ENCODE assay signal across 33 mouse cellular contexts in the genomic region with DNA sequence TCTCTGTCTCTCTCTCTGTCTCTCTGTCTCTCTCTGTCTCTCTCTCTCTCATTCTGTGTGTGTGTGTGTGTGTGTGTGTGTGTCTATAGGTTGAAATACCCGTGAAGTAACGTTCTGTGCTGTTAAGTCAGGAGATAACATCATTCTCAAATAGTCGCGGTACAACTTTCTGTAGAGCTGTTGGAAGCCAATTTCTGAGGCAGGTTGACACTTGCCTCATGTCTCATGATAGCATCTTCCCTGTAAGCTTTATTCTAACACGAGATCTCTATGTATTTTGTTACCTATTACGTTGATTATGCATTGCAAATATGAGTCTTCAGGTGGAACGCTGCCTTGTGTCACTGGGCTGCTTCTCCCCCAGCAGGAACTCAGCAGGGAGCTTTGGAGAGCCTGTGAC. TPM values are rescaled to one million over a fixed set of nuclear protein-coding genes. Genes with fewer than 3 reads are reported as not detected.
"Had no signal": no experiment of that assay in that cellular context is flagged by ENCODE, and none has a peak within 500 bp of the region (broad histone marks: within the 10 kb centered on the region; RNA-seq: fewer than 3 reads in every experiment).

No protein-coding gene starts in this region.

- H3K9ac ChIP-seq: limb, embryonic 12.5 days; limb, embryonic 13.5 days; limb, embryonic 15.5 days; liver, embryonic 12.5 days; liver, embryonic 13.5 days; liver, embryonic 14.5 days; liver, embryonic 15.5 days; liver, postnatal 0 days; lung, embryonic 14.5 days; lung, embryonic 15.5 days; midbrain, embryonic 12.5 days; midbrain, embryonic 13.5 days; midbrain, embryonic 15.5 days had no signal

- H3K27me3 ChIP-seq: limb, embryonic 12.5 days; limb, embryonic 13.5 days; limb, embryonic 15.5 days; liver, embryonic 12.5 days; liver, embryonic 13.5 days; liver, embryonic 15.5 days; lung, embryonic 15.5 days; megakaryocyte, embryonic 14.5 days; midbrain, embryonic 12.5 days; midbrain, embryonic 13.5 days; midbrain, embryonic 15.5 days had no signal

- H3K9me3 ChIP-seq: limb, embryonic 10.5 days; limb, embryonic 12.5 days; limb, embryonic 13.5 days; limb, embryonic 15.5 days; liver, embryonic 12.5 days; liver, embryonic 13.5 days; liver, embryonic 15.5 days; lung, embryonic 15.5 days; megakaryocyte, embryonic 14.5 days; midbrain, embryonic 10.5 days; midbrain, embryonic 12.5 days; midbrain, embryonic 13.5 days; midbrain, embryonic 15.5 days had no signal

- ATAC-seq: liver, embryonic 12.5 days; liver, postnatal 0 days; lung, postnatal 0 days; midbrain, embryonic 13.5 days; midbrain, embryonic 15.5 days; midbrain, embryonic 16.5 days had no signal

- H3K4me2 ChIP-seq: limb, embryonic 12.5 days; limb, embryonic 13.5 days; limb, embryonic 15.5 days; liver, embryonic 11.5 days; liver, embryonic 12.5 days; liver, embryonic 13.5 days; liver, embryonic 15.5 days; lung, embryonic 14.5 days; lung, embryonic 15.5 days; midbrain, embryonic 11.5 days; midbrain, embryonic 12.5 days; midbrain, embryonic 13.5 days; midbrain, embryonic 15.5 days had no signal

- DNase-seq: left cerebral cortex, postnatal 4 days; liver; liver, embryonic 13.5 days; liver, postnatal 0 days; lung, adult 18-20 months; lung, adult 2 months; lung, embryonic 14.5 days; lung, postnatal 10 days; lung, postnatal 14 days; lung, postnatal 36 days; lung, postnatal 4 days; midbrain, embryonic 14.5 days had no signal

- H3K27ac ChIP-seq: limb, embryonic 10.5 days; limb, embryonic 12.5 days; limb, embryonic 13.5 days; limb, embryonic 15.5 days; liver, embryonic 12.5 days; liver, embryonic 13.5 days; liver, embryonic 14.5 days; liver, embryonic 15.5 days; lung, embryonic 15.5 days; macrophage; midbrain, embryonic 10.5 days; midbrain, embryonic 12.5 days; midbrain, embryonic 13.5 days; midbrain, embryonic 15.5 days had no signal

- H3K4me3 ChIP-seq: limb, embryonic 10.5 days; limb, embryonic 12.5 days; limb, embryonic 13.5 days; limb, embryonic 15.5 days; liver, embryonic 12.5 days; liver, embryonic 13.5 days; liver, embryonic 15.5 days; lung, embryonic 15.5 days; megakaryocyte, embryonic 14.5 days; midbrain, embryonic 10.5 days; midbrain, embryonic 12.5 days; midbrain, embryonic 13.5 days; midbrain, embryonic 15.5 days; myocyte had no signal

RNA-seq across cellular contexts. Expression of gene Gm6169, which starts 43.3 kb away (rescaled TPM):
- total RNA-seq: liver, adult 2 months; midbrain, postnatal 0 days had no signal
- polyA plus RNA-seq: liver, adult 2 months had no signal
